Mouse (Mus musculus) forebrain, postnatal 0 days (tissue): ENCODE measurements at regions not wholly inside any gene's neighbourhood (a gene's known extent, or its start where the extent isn't known, plus 50 kb on each side); places are given as distances from the start of the nearest gene placed in this dataset.

Source experiments
- ATAC-seq: fragments of 200-750 bp; cut with Nextera tagmentation; 2 replicates; pipeline ENCODE4 v1.8.0; 2017; ENCODE audit warnings: mild to moderate bottlenecking, moderate library complexity
- DNase-seq: peaks from one replicate; pipeline ENCODE4 v3.0.0-alpha.2; 2015
- H3K27ac ChIP-seq: fragments of 300-500 bp; sonication (generic); 2 replicates; pipeline ENCODE4 v1.5.1; 2014; ENCODE audit warnings: low read depth, mild to moderate bottlenecking, antibody characterized with exemption, low read length, moderate library complexity, mixed read lengths
- H3K27me3 ChIP-seq: fragments of 300-500 bp; sonication (generic); 2 replicates; pipeline ENCODE4 v1.6.1; 2014; ENCODE audit warnings: mild to moderate bottlenecking, low read length, mixed read lengths; ENCODE audit not compliant: insufficient read depth
- H3K36me3 ChIP-seq: fragments of 300-500 bp; sonication (generic); 2 replicates; pipeline ENCODE4 v1.6.1; 2014; ENCODE audit warnings: mild to moderate bottlenecking, moderate library complexity; ENCODE audit not compliant: insufficient read depth
- H3K4me1 ChIP-seq: fragments of 300-500 bp; sonication (generic); 2 replicates; pipeline ENCODE4 v1.6.1; 2014; ENCODE audit warnings: antibody characterized with exemption; ENCODE audit not compliant: insufficient read depth
- H3K4me2 ChIP-seq: fragments of 300-500 bp; sonication (generic); 2 replicates; pipeline ENCODE4 v1.6.1; 2014; ENCODE audit warnings: low read depth, mild to moderate bottlenecking, moderate library complexity
- H3K4me3 ChIP-seq: fragments of 300-500 bp; sonication (generic); 2 replicates; pipeline ENCODE4 v1.5.1; 2014; ENCODE audit warnings: low read depth, low read length, mixed read lengths
- H3K9ac ChIP-seq: fragments of 300-500 bp; sonication (generic); 2 replicates; pipeline ENCODE4 v1.6.1; 2014; ENCODE audit warnings: mild to moderate bottlenecking
- H3K9me3 ChIP-seq: fragments of 300-500 bp; sonication (generic); 2 replicates; pipeline ENCODE4 v1.6.1; 2016; ENCODE audit warnings: low read length
- CTCF ChIP-seq: sonication (generic); IDR thresholded peaks from 2 replicates; pipeline ENCODE4 v1.5.1; 2016; ENCODE audit warnings: antibody characterized with exemption, control low read depth, low read depth
- WGBS: fragments of 180-500 bp; shearing (Covaris S2); extraction: QIAGEN DNeasy Blood & Tissue Kit; methylation state at CpG from one replicate; pipeline ENCODE4 v1.1.7; 2014; 5-methylcytosine and 5-hydroxymethylcytosine counted together

GRCm38 (mm10) chr5:63468526-63469268 lies 180.2 kb upstream of the Nwd2 start:
- no peak for ATAC-seq
- WGBS, result 72% methylated on average over 2 of the region's 2 CpGs
- Histone ChIP-seq H3K27me3 (no peaks in the 10 kb centered on the region), H3K9me3 (no peaks in the 10 kb centered on the region), H3K4me3 (no peak overlapping the region), H3K36me3 (no peaks in the 10 kb centered on the region), H3K4me2 (no peak overlapping the region), H3K4me1 (no peaks in the 10 kb centered on the region), H3K27ac (no peak overlapping the region), H3K9ac (no peak overlapping the region)
- TF ChIP-seq CTCF, result no peak
- DNase-seq, result no peak

- H3K4me1 ChIP-seq, result no peaks in the 10 kb centered on the region
- no peak for TF ChIP-seq CTCF
- no peaks in the 10 kb centered on the region for H3K9me3 ChIP-seq
- H3K9ac ChIP-seq, result no peak overlapping the region
- DNase-seq (peak; percentile 14), ATAC-seq (no peak)
- no peak overlapping the region for H3K27ac ChIP-seq
- WGBS, result 43% methylated on average over 1 of the region's 1 CpGs
- H3K36me3 ChIP-seq, result no peaks in the 10 kb centered on the region
- no peaks in the 10 kb centered on the region for H3K27me3 ChIP-seq
- H3K4me2 ChIP-seq, result no peak overlapping the region
- H3K4me3 ChIP-seq, result no peak overlapping the region
Measured at GRCm38 (mm10) chr5:63469701-63470100, 179.2 kb upstream of the Nwd2 start.

- H3K4me2 ChIP-seq, result no peak overlapping the region
- H3K9me3 ChIP-seq, result no peaks in the 10 kb centered on the region
- no peak for DNase-seq
- TF ChIP-seq CTCF, result no peak
- WGBS, result 79% methylated on average over 3 of the region's 3 CpGs
- no peaks in the 10 kb centered on the region for H3K36me3 ChIP-seq
- no peak overlapping the region for H3K4me3 ChIP-seq
- H3K27ac ChIP-seq, result no peak overlapping the region
- no peak for ATAC-seq
- H3K27me3 ChIP-seq, result no peaks in the 10 kb centered on the region
- no peaks in the 10 kb centered on the region for H3K4me1 ChIP-seq
- no peak overlapping the region for H3K9ac ChIP-seq
Measured at GRCm38 (mm10) chr5:63473163-63473562, 175.7 kb upstream of the Nwd2 start.

GRCm38 (mm10) chr5:63476240-63476973 lies 172.5 kb upstream of the Nwd2 start:
- H3K27ac ChIP-seq, result no peak overlapping the region
- DNase-seq (peak; percentile 48), ATAC-seq (peak; percentile 74; the same call in 1 of the 2 replicates)
- H3K4me3 ChIP-seq, result no peak overlapping the region
- H3K27me3 ChIP-seq, result no peaks in the 10 kb centered on the region
- no peaks in the 10 kb centered on the region for H3K4me1 ChIP-seq
- H3K36me3 ChIP-seq, result no peaks in the 10 kb centered on the region
- no peak overlapping the region for H3K9ac ChIP-seq
- no peak overlapping the region for H3K4me2 ChIP-seq
- TF ChIP-seq CTCF, result no peak
- no peaks in the 10 kb centered on the region for H3K9me3 ChIP-seq
- 49% methylated on average over 2 of the region's 2 CpGs for WGBS

- Histone ChIP-seq H3K4me1 (no peaks in the 10 kb centered on the region), H3K4me3 (no peak overlapping the region), H3K27me3 (no peaks in the 10 kb centered on the region), H3K36me3 (no peaks in the 10 kb centered on the region), H3K27ac (no peak overlapping the region), H3K9me3 (no peaks in the 10 kb centered on the region), H3K4me2 (no peak overlapping the region), H3K9ac (no peak overlapping the region)
- DNase-seq (peak; percentile 39), ATAC-seq (peak; percentile 77)
- 31% methylated on average over 1 of the region's 1 CpGs for whole genome bisulfite sequencing
- TF ChIP-seq CTCF, result no peak
Measured at GRCm38 (mm10) chr5:63498952-63499351, 149.9 kb upstream of the Nwd2 start.

GRCm38 (mm10) chr5:63503056-63503845 lies 145.7 kb upstream of the Nwd2 start:
- no peak for TF ChIP-seq CTCF
- H3K27ac ChIP-seq, result no peak overlapping the region
- no peaks in the 10 kb centered on the region for H3K27me3 ChIP-seq
- H3K4me1 ChIP-seq, result no peaks in the 10 kb centered on the region
- no peaks in the 10 kb centered on the region for H3K36me3 ChIP-seq
- no peak overlapping the region for H3K4me2 ChIP-seq
- ATAC-seq, result peak; percentile 59; the same call in 1 of the 2 replicates
- no peak overlapping the region for H3K4me3 ChIP-seq
- H3K9me3 ChIP-seq, result no peaks in the 10 kb centered on the region
- DNase-seq, result peak; percentile 35
- no peak overlapping the region for H3K9ac ChIP-seq
- WGBS, result 77% methylated on average over 13 of the region's 13 CpGs

- Histone ChIP-seq H3K9me3 (no peaks in the 10 kb centered on the region), H3K27me3 (no peaks in the 10 kb centered on the region), H3K4me3 (no peak overlapping the region), H3K4me1 (no peaks in the 10 kb centered on the region), H3K4me2 (no peak overlapping the region), H3K36me3 (no peaks in the 10 kb centered on the region), H3K27ac (no peak overlapping the region), H3K9ac (no peak overlapping the region)
- DNase-seq, result no peak
- no peak for ATAC-seq
- no peak for TF ChIP-seq CTCF
- WGBS, result 45% methylated on average over 7 of the region's 7 CpGs
Measured at GRCm38 (mm10) chr5:63534197-63534596, 114.7 kb upstream of the Nwd2 start.
